7 mouse cellular contexts compared by ENCODE assay signal in the genomic region with DNA sequence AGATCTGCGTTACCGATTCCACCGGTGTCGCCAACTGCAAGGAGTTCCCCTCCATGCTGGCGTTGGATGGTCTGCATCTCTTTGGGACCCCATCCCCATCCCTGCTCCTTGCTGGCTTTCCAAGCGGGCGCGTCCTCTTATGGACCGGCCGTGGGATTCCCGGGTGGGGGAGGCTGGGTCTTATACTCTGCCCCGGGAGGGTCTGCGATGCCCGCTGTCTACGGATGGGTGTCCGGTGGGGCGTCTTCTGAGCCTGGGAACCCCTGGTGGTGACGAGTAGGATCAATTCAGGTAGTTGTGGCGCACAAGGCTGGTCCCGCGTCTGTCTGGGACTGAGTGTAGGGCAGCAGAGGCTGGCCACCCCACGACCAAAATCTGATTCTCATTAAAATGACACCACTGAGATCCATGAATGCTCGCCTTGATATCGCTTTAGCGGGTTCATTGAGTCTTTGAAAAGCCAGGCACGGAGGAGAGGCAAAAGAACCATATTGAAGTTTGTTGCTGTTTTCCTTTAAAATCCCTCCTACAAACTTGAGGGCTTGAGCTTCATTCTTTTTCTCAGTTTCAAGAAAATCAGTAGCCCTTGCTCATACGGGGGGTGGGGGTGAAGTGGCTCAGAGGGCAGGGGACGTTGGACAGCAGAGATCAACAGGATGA.
A peak's percentile ranks its signal among the peaks of the same experiment; 100 is the strongest.
DNase-seq lines count a peak whose midpoint lies in the region; ATAC-seq and TF ChIP-seq lines count a peak whose summit lies in the region.

No protein-coding gene starts in this region.

- H3K27me3 ChIP-seq in heart, postnatal 0 days (ENCODE audit: control insufficient read depth, insufficient read depth, low read length) = peaks cover 21% of the 10 kb centered on the region
- no peaks in the 10 kb centered on the region for H3K27me3 ChIP-seq in lung, postnatal 0 days (replicated peaks; ENCODE audit: insufficient read depth, low read length)
- H3K27me3 ChIP-seq in stomach, embryonic 16.5 days (ENCODE audit: control insufficient read depth, insufficient read depth, low read length) = no peaks in the 10 kb centered on the region

- no peak; the same call in 1 of the 2 replicates for ATAC-seq in heart, postnatal 0 days (ENCODE audit: insufficient read depth, low read depth)
- ATAC-seq in lung, postnatal 0 days = 0 out of 2 replicates have a peak, but pooled peaks have one; percentile 2
- ATAC-seq in stomach, embryonic 16.5 days (ENCODE audit: insufficient read depth, low FRiP score) = 0 out of 2 replicates have a peak, but pooled peaks have one; percentile 6

- WGBS in heart, postnatal 0 days = 2% methylated on average over 28 of the region's 28 CpGs
- WGBS in lung, postnatal 0 days = 2% methylated on average over 28 of the region's 28 CpGs
- 3% methylated on average over 28 of the region's 28 CpGs for WGBS in stomach, embryonic 16.5 days

- TF ChIP-seq CTCF in heart, postnatal 0 days (IDR thresholded peaks at IDR 0.05; ENCODE audit: low read depth) = no peak
- peak; percentile 36 for TF ChIP-seq CTCF in lung, postnatal 0 days (IDR thresholded peaks at IDR 0.05)

- no peak overlapping the region for H3K27ac ChIP-seq in brown adipose tissue, adult 24 weeks (replicated peaks; ENCODE audit: low read depth, low read length)
- no peak overlapping the region for H3K27ac ChIP-seq in heart, postnatal 0 days (ENCODE audit: low read depth)
- H3K27ac ChIP-seq in lung, postnatal 0 days (ENCODE audit: low read length) = peak overlapping the region; percentile 77
- no peak overlapping the region for H3K27ac ChIP-seq in stomach, embryonic 16.5 days (ENCODE audit: low read length)

- no peak for TF ChIP-seq EP300 in heart, postnatal 0 days (IDR thresholded peaks at IDR 0.05; ENCODE audit: low read depth)
- no peak for TF ChIP-seq EP300 in lung, postnatal 0 days (IDR thresholded peaks at IDR 0.05)

- no peaks in the 10 kb centered on the region for H3K36me3 ChIP-seq in heart, postnatal 0 days (replicated peaks; ENCODE audit: control insufficient read depth, insufficient read depth, low read length)
- H3K36me3 ChIP-seq in lung, postnatal 0 days (ENCODE audit: insufficient read depth, low read length) = no peaks in the 10 kb centered on the region
- no peaks in the 10 kb centered on the region for H3K36me3 ChIP-seq in stomach, embryonic 16.5 days (ENCODE audit: control insufficient read depth, insufficient read depth, low read length)

- peak overlapping the region; percentile 32 for H3K4me3 ChIP-seq in brown adipose tissue, adult 24 weeks (ENCODE audit: insufficient read depth, low read depth, low read length)
- peak overlapping the region; percentile 63 for H3K4me3 ChIP-seq in heart, postnatal 0 days (ENCODE audit: low read depth, low read length)
- H3K4me3 ChIP-seq in lung, postnatal 0 days (ENCODE audit: low read depth, low read length) = peak overlapping the region; percentile 58
- peak overlapping the region; percentile 56 for H3K4me3 ChIP-seq in stomach, embryonic 16.5 days (replicated peaks; ENCODE audit: low read length)

- peak; percentile 17 to 40 for DNase-seq in layer of hippocampus, postnatal 10 days (ENCODE audit: low spot score in 2 of 2)
- DNase-seq in layer of hippocampus, postnatal 36 days = no peak
- DNase-seq in heart, postnatal 0 days (ENCODE audit: low spot score) = no peak
- DNase-seq in lung, postnatal 0 days (ENCODE audit: low spot score) = no peak
- no peak for DNase-seq in cerebellum, adult 8-10 months

- no peaks in the 10 kb centered on the region for H3K9me3 ChIP-seq in heart, postnatal 0 days (replicated peaks; ENCODE audit: control insufficient read depth, low read length)
- H3K9me3 ChIP-seq in lung, postnatal 0 days (ENCODE audit: low read length) = no peaks in the 10 kb centered on the region
- no peaks in the 10 kb centered on the region for H3K9me3 ChIP-seq in stomach, embryonic 16.5 days (replicated peaks; ENCODE audit: control insufficient read depth, low read length)

- peak overlapping the region; percentile 36; the same call in 1 of the 2 replicates for H3K9ac ChIP-seq in heart, postnatal 0 days (replicated peaks; ENCODE audit: low read depth, low read length)
- H3K9ac ChIP-seq in lung, postnatal 0 days (replicated peaks; ENCODE audit: low read depth) = peak overlapping the region; percentile 55
- peak overlapping the region; percentile 74 for H3K9ac ChIP-seq in stomach, embryonic 16.5 days (ENCODE audit: low read length)

- H3K4me1 ChIP-seq in brown adipose tissue, adult 24 weeks (ENCODE audit: control insufficient read depth, insufficient read depth, insufficient read length, low read length) = peaks cover 3% of the 10 kb centered on the region
- H3K4me1 ChIP-seq in heart, postnatal 0 days (ENCODE audit: control insufficient read depth, insufficient read depth) = peaks cover 9% of the 10 kb centered on the region
- peaks cover 6% of the 10 kb centered on the region; the same call in 1 of the 2 replicates for H3K4me1 ChIP-seq in lung, postnatal 0 days (ENCODE audit: insufficient read depth, low read depth, low read length)
- H3K4me1 ChIP-seq in stomach, embryonic 16.5 days (ENCODE audit: control insufficient read depth, insufficient read depth, low read length) = 0 out of 2 replicates have a peak, but pooled peaks cover 6% of the 10 kb centered on the region

- H3K4me2 ChIP-seq in heart, postnatal 0 days (ENCODE audit: low read depth, low read length) = peak overlapping the region; percentile 98
- peak overlapping the region; percentile 93 for H3K4me2 ChIP-seq in lung, postnatal 0 days (replicated peaks; ENCODE audit: low read depth, low read length)
- H3K4me2 ChIP-seq in stomach, embryonic 16.5 days (ENCODE audit: low read depth, low read length) = peak overlapping the region; percentile 98

Comparison
In these comparisons a context has a peak if more than half of its experiments do, and no peak if none do; other contexts are left out.
1. DNase-seq: peak in layer of hippocampus, postnatal 10 days (2 of 2); none in layer of hippocampus, postnatal 36 days (0 of 2), heart, postnatal 0 days (single experiment), lung, postnatal 0 days (single experiment) and cerebellum, adult 8-10 months (single experiment).
2. Peak in every context shown above with its lines, with median percentiles within 50 percentile points of each other: H3K4me3 ChIP-seq, H3K4me2 ChIP-seq and H3K9ac ChIP-seq.